Mouse (Mus musculus) neural tube, embryonic 12.5 days (tissue): ENCODE results near the gene Ndufv1. TPM values are rescaled to one million over a fixed set of nuclear protein-coding genes. Genes with fewer than 3 reads are reported as not detected.

Experiments used
- ATAC-seq: fragments of 200-750 bp; cut with Nextera tagmentation; 2 replicates; pipeline ENCODE4 v1.8.0; 2017; ENCODE audit warnings: low read depth, mild to moderate bottlenecking, moderate TSS enrichment, moderate library complexity; ENCODE audit not compliant: low FRiP score
- H3K27ac ChIP-seq: fragments of 300-500 bp; sonication (generic); 2 replicates; pipeline ENCODE4 v1.5.1; 2016
- H3K27me3 ChIP-seq: fragments of 300-500 bp; sonication (generic); replicated peaks from 2 replicates; pipeline ENCODE4 v1.6.1; 2016; ENCODE audit warnings: mild to moderate bottlenecking
- H3K36me3 ChIP-seq: fragments of 300-500 bp; sonication (generic); 2 replicates; pipeline ENCODE4 v1.6.1; 2016; ENCODE audit warnings: mild to moderate bottlenecking
- H3K4me1 ChIP-seq: fragments of 300-500 bp; sonication (generic); 2 replicates; pipeline ENCODE4 v1.6.1; 2016
- H3K4me2 ChIP-seq: fragments of 300-500 bp; sonication (generic); replicated peaks from 2 replicates; pipeline ENCODE4 v1.6.1; 2016; ENCODE audit warnings: mild to moderate bottlenecking
- H3K4me3 ChIP-seq: fragments of 300-500 bp; sonication (generic); 2 replicates; pipeline ENCODE4 v1.5.1; 2016
- H3K9ac ChIP-seq: fragments of 300-500 bp; sonication (generic); 2 replicates; pipeline ENCODE4 v1.6.1; 2016; ENCODE audit warnings: mild to moderate bottlenecking
- H3K9me3 ChIP-seq: fragments of 300-500 bp; sonication (generic); 2 replicates; pipeline ENCODE4 v1.6.1; 2016; ENCODE audit warnings: mild to moderate bottlenecking
- WGBS: fragments of 180-500 bp; shearing (Covaris S2); methylation state at CpG from one replicate; pipeline ENCODE4 v1.1.7; 2016; 5-methylcytosine and 5-hydroxymethylcytosine counted together
- polyA plus RNA-seq: library from polyadenylated mRNA; unstranded; fragments of >200 nt; fragmentation: Nextera tagmentation; extraction: Ambion mirVana; gene quantifications from 2 replicates; pipeline ENCODE4 v1.2.1, GENCODE M21; 2016

Gene Ndufv1
- polyA plus RNA-seq, 1 experiment from 2014 or later, result 209 TPM

- H3K9ac ChIP-seq, result no peak overlapping the region
- no peaks in the 10 kb centered on the region for H3K27me3 ChIP-seq
- no peaks in the 10 kb centered on the region for H3K4me1 ChIP-seq
- no peak overlapping the region for H3K4me2 ChIP-seq
- no peak overlapping the region for H3K4me3 ChIP-seq
- no peak overlapping the region for H3K27ac ChIP-seq
- ATAC-seq, result no peak
- no peaks in the 10 kb centered on the region for H3K9me3 ChIP-seq
- H3K36me3 ChIP-seq, result no peaks in the 10 kb centered on the region
These were observed 53.6 kb downstream of the Ndufv1 start for GRCm38 (mm10) chr19:3959030-3959429.

GRCm38 (mm10) chr19:3958470-3958869, 54.1 kb downstream of the Ndufv1 start, which contains the start of gene Aldh3b3:
Gene Aldh3b3, plus strand, starts transcription at chr19:3958645.
- Histone ChIP-seq H3K9ac (no peak within 1 kb of the TSS), H3K27ac (no peak within 1 kb of the TSS), H3K4me3 (no peak within 1 kb of the TSS), H3K27me3 (no peaks in the 10 kb centered on the region), H3K4me2 (no peak within 1 kb of the TSS), H3K4me1 (no peaks in the 10 kb centered on the region), H3K36me3 (no peaks in the 10 kb centered on the region), H3K9me3 (no peaks in the 10 kb centered on the region)
- WGBS, result 79% methylated on average over 4 of the region's 4 CpGs
- no peak for ATAC-seq

Other genes starting within 250 kb of the Ndufv1 start
- gene Kmt5b, start 245.4 kb downstream of the Ndufv1 start, polyA plus RNA-seq, result 53.1 and 55.3 TPM in 2 replicates
- 62.7 and 65.2 TPM in 2 replicates for gene Chka, start 161.0 kb downstream of the Ndufv1 start, polyA plus RNA-seq
- gene Tcirg1, start 105.7 kb downstream of the Ndufv1 start, polyA plus RNA-seq, result 19.7 and 22.0 TPM in 2 replicates
- gene Ndufs8, start 100.0 kb downstream of the Ndufv1 start, polyA plus RNA-seq, result 226 and 234 TPM in 2 replicates
- 0.84 and 0.87 TPM in 2 replicates for gene Aldh3b1, start 83.0 kb downstream of the Ndufv1 start, polyA plus RNA-seq
- gene Unc93b1, start 77.6 kb downstream of the Ndufv1 start, polyA plus RNA-seq, result 8.4 and 11.1 TPM in 2 replicates
- gene Aldh3b3, start 54.2 kb downstream of the Ndufv1 start, polyA plus RNA-seq, result not detected in 2 replicates
- 0.65 and 0.68 TPM in 2 replicates for gene Aldh3b2, start 40.5 kb downstream of the Ndufv1 start, polyA plus RNA-seq
- gene Acy3, start 26.2 kb downstream of the Ndufv1 start, polyA plus RNA-seq, result 2.8 and 3.2 TPM in 2 replicates
- not detected in 2 replicates for gene Tbx10, start 20.1 kb downstream of the Ndufv1 start, polyA plus RNA-seq
- 20.6 and 22.8 TPM in 2 replicates for gene Nudt8, start 12.2 kb downstream of the Ndufv1 start, polyA plus RNA-seq
- gene Gm49405, start 12.2 kb downstream of the Ndufv1 start, polyA plus RNA-seq, result 4.3 TPM in 2 replicates
- 4.5 and 6.0 TPM in 2 replicates for gene Doc2g, start 9.5 kb downstream of the Ndufv1 start, polyA plus RNA-seq
- gene Gstp1, start 25.2 kb upstream of the Ndufv1 start, polyA plus RNA-seq, result 349 and 353 TPM in 2 replicates
- gene Gstp2, start 33.2 kb upstream of the Ndufv1 start, polyA plus RNA-seq, result 1.8 and 2.8 TPM in 2 replicates
- gene Gstp3, start 46.8 kb upstream of the Ndufv1 start, polyA plus RNA-seq, result not detected in 2 replicates
- not detected in 2 replicates for gene Cabp2, start 68.8 kb upstream of the Ndufv1 start, polyA plus RNA-seq
- 73.6 and 75.9 TPM in 2 replicates for gene Cdk2ap2, start 84.4 kb upstream of the Ndufv1 start, polyA plus RNA-seq
- gene Pitpnm1, start 87.2 kb upstream of the Ndufv1 start, polyA plus RNA-seq, result 26.2 and 27.8 TPM in 2 replicates
- 67.3 and 69.4 TPM in 2 replicates for gene Aip, start 113.1 kb upstream of the Ndufv1 start, polyA plus RNA-seq
- gene Gpr152, start 127.0 kb upstream of the Ndufv1 start, polyA plus RNA-seq, result not detected in 2 replicates
- gene Cabp4, start 131.2 kb upstream of the Ndufv1 start, polyA plus RNA-seq, result 0.13 and 0.19 TPM in 2 replicates
- 128 and 131 TPM in 2 replicates for gene Coro1b, start 135.8 kb upstream of the Ndufv1 start, polyA plus RNA-seq
- 0.92 and 0.94 TPM in 2 replicates for gene Ptprcap, start 140.8 kb upstream of the Ndufv1 start, polyA plus RNA-seq
- gene Rps6kb2, start 150.5 kb upstream of the Ndufv1 start, polyA plus RNA-seq, result 62.3 and 71.7 TPM in 2 replicates
- 3.9 and 4.8 TPM in 2 replicates for gene Carns1, start 162.7 kb upstream of the Ndufv1 start, polyA plus RNA-seq
- 1.1 and 1.4 TPM in 2 replicates for gene Tbc1d10c, start 178.5 kb upstream of the Ndufv1 start, polyA plus RNA-seq
- gene Ppp1ca, start 179.3 kb upstream of the Ndufv1 start, polyA plus RNA-seq, result 753 and 767 TPM in 2 replicates
- 25.9 and 34.0 TPM in 2 replicates for gene Rad9a, start 188.9 kb upstream of the Ndufv1 start, polyA plus RNA-seq
- gene Clcf1, start 201.4 kb upstream of the Ndufv1 start, polyA plus RNA-seq, result 0.87 and 0.95 TPM in 2 replicates
- gene AC109138.7, start 201.6 kb upstream of the Ndufv1 start, polyA plus RNA-seq, result not detected in 2 replicates
- gene Pold4, start 219.1 kb upstream of the Ndufv1 start, polyA plus RNA-seq, result 18.7 and 19.8 TPM in 2 replicates